In the genomic region with DNA sequence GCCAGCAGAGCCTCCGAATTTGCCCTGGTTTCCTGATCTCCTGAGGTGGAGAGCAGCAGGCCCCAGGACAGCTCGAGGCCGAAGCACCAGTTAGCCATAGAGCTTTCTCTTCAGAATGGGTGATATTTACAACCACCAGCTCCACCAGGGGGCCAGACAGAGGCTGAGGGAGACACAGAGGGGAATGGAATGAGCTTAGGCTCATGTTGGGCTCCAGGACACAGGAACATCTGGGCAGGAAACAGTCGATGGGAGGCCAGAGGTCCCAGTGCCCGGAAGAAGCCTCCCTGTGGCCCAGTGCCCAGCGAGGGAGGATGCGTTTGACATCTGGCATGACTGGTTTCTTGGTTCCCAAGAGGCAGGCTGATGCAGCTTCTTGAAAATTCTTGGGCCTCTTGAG, we compare ENCODE assay signal across 16 mouse cellular contexts. TPM values are rescaled to one million over a fixed set of nuclear protein-coding genes. Genes with fewer than 3 reads are reported as not detected.
DNase-seq lines count a peak whose midpoint lies in the region; ATAC-seq lines count a peak whose summit lies in the region.
"Had no signal": no experiment of that assay in that cellular context is flagged by ENCODE, and none has a peak within 500 bp of the region (broad histone marks: within the 10 kb centered on the region; RNA-seq: fewer than 3 reads in every experiment).

No protein-coding gene starts in this region.

- peak; percentile 21 for DNase-seq in gastrocnemius, postnatal 25 days
- no peak for DNase-seq in gastrocnemius, adult 18-20 months (ENCODE audit: low spot score)
- DNase-seq in lung, postnatal 14 days, result no peak
- peak; percentile 26 for DNase-seq in adrenal gland, postnatal 25 days
- DNase-seq in lung, postnatal 36 days, result peak; percentile 20
- no peak for DNase-seq in embryo, embryonic 10 days (ENCODE audit: low spot score)
- DNase-seq: spleen, adult 18-20 months; thymus, adult 2 months had no signal

- H3K4me3 ChIP-seq in lung, embryonic 16.5 days (ENCODE audit: low read length), result no peak overlapping the region
- H3K4me3 ChIP-seq: hindbrain, embryonic 12.5 days; limb, embryonic 12.5 days had no signal

- no peak overlapping the region for H3K4me2 ChIP-seq in lung, embryonic 16.5 days (ENCODE audit: low read depth, low read length)
- H3K4me2 ChIP-seq: hindbrain, embryonic 12.5 days; limb, embryonic 12.5 days had no signal

- WGBS in lung, embryonic 16.5 days, result 63% methylated on average over 7 of the region's 7 CpGs

- 0 out of 2 replicates have a peak, but pooled peaks have one; percentile 12 for ATAC-seq in lung, embryonic 16.5 days (ENCODE audit: low read depth)
- no peak for ATAC-seq in frontal cortex, adult (ENCODE audit: low TSS enrichment)
- ATAC-seq: CD4-positive, CD25-positive, alpha-beta regulatory T cell, adult 4 months had no signal

- no peaks in the 10 kb centered on the region for H3K9me3 ChIP-seq in lung, embryonic 16.5 days (ENCODE audit: control insufficient read depth, low read length)
- H3K9me3 ChIP-seq: hindbrain, embryonic 12.5 days; limb, embryonic 12.5 days had no signal

- H3K36me3 ChIP-seq in lung, embryonic 16.5 days (ENCODE audit: control insufficient read depth, insufficient read depth, low read length), result no peaks in the 10 kb centered on the region

- no peak overlapping the region for H3K9ac ChIP-seq in lung, embryonic 16.5 days (ENCODE audit: low read length)
- H3K9ac ChIP-seq: hindbrain, embryonic 12.5 days; limb, embryonic 12.5 days had no signal

- no peaks in the 10 kb centered on the region for H3K27me3 ChIP-seq in lung, embryonic 16.5 days (ENCODE audit: control insufficient read depth, insufficient read depth, low read depth, low read length)
- H3K27me3 ChIP-seq: hindbrain, embryonic 12.5 days; limb, embryonic 12.5 days had no signal

- H3K27ac ChIP-seq in lung, embryonic 16.5 days (ENCODE audit: low read length), result no peak overlapping the region
- H3K27ac ChIP-seq: hindbrain, embryonic 12.5 days; limb, embryonic 12.5 days; macrophage had no signal

- H3K4me1 ChIP-seq in lung, embryonic 16.5 days (replicated peaks; ENCODE audit: control insufficient read depth, insufficient read depth, low read length), result no peaks in the 10 kb centered on the region
- H3K4me1 ChIP-seq: hindbrain, embryonic 12.5 days; limb, embryonic 12.5 days had no signal

RNA-seq across cellular contexts. Expression of a gene that starts 17.8 kb away (rescaled TPM):
- total RNA-seq in gastrocnemius, postnatal 25 days (2021), result 100 to 1,000 TPM; 226 to 264 TPM
- 100 to 1,000 TPM; 326 to 377 TPM for total RNA-seq in gastrocnemius, adult 18-20 months (2021)
- 1.0 and 2.5 TPM in 2 replicates for polyA plus RNA-seq in lung, embryonic 16.5 days (2015; fragmentation: Nextera tagmentation; extraction: Ambion mirVana)
- total RNA-seq in adrenal gland, postnatal 25 days (2021), result not detected in 2 replicates
- total RNA-seq: layer of hippocampus, postnatal 14 days; monocyte, adult 5-6 weeks had no signal
- polyA plus RNA-seq: CD4-positive, CD25-positive, alpha-beta regulatory T cell, adult 4 months; macrophage had no signal

Comparison
In these comparisons a context has a peak if more than half of its experiments do, and no peak if none do; other contexts are left out.
1. DNase-seq: peak in gastrocnemius, postnatal 25 days (single experiment), adrenal gland, postnatal 25 days (single experiment) and lung, postnatal 36 days (single experiment); none in gastrocnemius, adult 18-20 months (single experiment), lung, postnatal 14 days (single experiment) and embryo, embryonic 10 days (single experiment).
2. RNA of a gene that starts 17.8 kb away (total RNA-seq): 326 to 377 TPM in gastrocnemius, adult 18-20 months and 226 to 264 TPM in gastrocnemius, postnatal 25 days; not detected in adrenal gland, postnatal 25 days; every median in the first group is over 100 times any median in the second.